Mouse (Mus musculus) megakaryocyte, embryonic 14.5 days (primary cell): ENCODE data around the gene Clstn1.

Source experiments
- FLI1 ChIP-seq: IDR thresholded peaks from 2 replicates; pipeline ENCODE4 v1.6.1; 2012; ENCODE audit warnings: low read length, inconsistent platforms, mixed read lengths
- GATA1 ChIP-seq: IDR thresholded peaks from 3 replicates; pipeline ENCODE4 v1.6.1; 2012; ENCODE audit warnings: mixed read lengths, low read length, inconsistent platforms, borderline replicate concordance

- TF ChIP-seq GATA1 (no peak), FLI1 (no peak)
These were observed 25.2 kb downstream of the Clstn1 start for GRCm38 (mm10) chr4:149611376-149612044.
